Mouse (Mus musculus) layer of hippocampus, adult 9-10 months (tissue): ENCODE data around the gene Traf3ip2.

Experiments
- DNase-seq: peaks from one replicate; pipeline ENCODE4 v3.0.0; 2022; ENCODE audit warnings: low spot score

The Traf3ip2 gene

GRCm38 (mm10) chr10:39681014-39681413 lies 68.3 kb downstream of the Traf3ip2 start:
- no peak for DNase-seq

- DNase-seq: no peak
These were observed 69.8 kb downstream of the Traf3ip2 start for GRCm38 (mm10) chr10:39682556-39682955.

- DNase-seq: no peak
These were observed 70.7 kb downstream of the Traf3ip2 start for GRCm38 (mm10) chr10:39683481-39683880.

- DNase-seq: no peak
These were observed 74.1 kb downstream of the Traf3ip2 start for GRCm38 (mm10) chr10:39686811-39687210.

- DNase-seq: no peak
These were observed 75.1 kb downstream of the Traf3ip2 start for GRCm38 (mm10) chr10:39687851-39688250.

GRCm38 (mm10) chr10:39691351-39692064 lies 78.8 kb downstream of the Traf3ip2 start:
- DNase-seq: no peak

- no peak for DNase-seq
These were observed 79.4 kb downstream of the Traf3ip2 start for GRCm38 (mm10) chr10:39692152-39692551.
